Mouse (Mus musculus) v-Abl transformed pro-B cells (cell line): Measurements from ENCODE around the gene Reep3.

Source experiments
- in situ Hi-C, 2 experiments: fragments of 400-800 bp; cut with MboI; formaldehyde crosslinking; loops; one replicate each; pipeline ENCODE4 v1.15.1; 2025; ENCODE audit not compliant: unreplicated experiment in 2 of 2

The Reep3 gene

GRCm38 (mm10) chr10:67057208-67057607, 39.5 kb downstream of the Reep3 start:
- in situ Hi-C loops: no loop called here

GRCm38 (mm10) chr10:67055867-67056856, 40.6 kb downstream of the Reep3 start:
- in situ Hi-C loops: no loop called here

- in situ Hi-C loops: no loop called here
Measured at GRCm38 (mm10) chr10:67053475-67053874, 43.3 kb downstream of the Reep3 start.

GRCm38 (mm10) chr10:67052429-67052828, 44.3 kb downstream of the Reep3 start:
- in situ Hi-C loops: no loop called here

- in situ Hi-C loops: no loop called here
Measured at GRCm38 (mm10) chr10:67051466-67051865, 45.3 kb downstream of the Reep3 start.

GRCm38 (mm10) chr10:67050766-67051165, 46.0 kb downstream of the Reep3 start:
- in situ Hi-C loops: no loop called here

GRCm38 (mm10) chr10:67049621-67050020, 47.1 kb downstream of the Reep3 start:
- in situ Hi-C loops: no loop called here

GRCm38 (mm10) chr10:67048871-67049615, 47.7 kb downstream of the Reep3 start:
- in situ Hi-C loops: no loop called here

GRCm38 (mm10) chr10:67047712-67048645, 48.8 kb downstream of the Reep3 start:
- in situ Hi-C loops: no loop called here

GRCm38 (mm10) chr10:67045192-67045899, 51.4 kb downstream of the Reep3 start:
- in situ Hi-C loops: no loop called here

- in situ Hi-C loops: no loop called here
Measured at GRCm38 (mm10) chr10:67044346-67044745, 52.4 kb downstream of the Reep3 start.

- in situ Hi-C loops: no loop called here
Measured at GRCm38 (mm10) chr10:67043236-67043635, 53.5 kb downstream of the Reep3 start.

GRCm38 (mm10) chr10:67040410-67040809, 56.3 kb downstream of the Reep3 start:
- in situ Hi-C loops: no loop called here

- in situ Hi-C loops: no loop called here
Measured at GRCm38 (mm10) chr10:67039001-67039400, 57.7 kb downstream of the Reep3 start.

- in situ Hi-C loops: no loop called here
Measured at GRCm38 (mm10) chr10:67036542-67036941, 60.2 kb downstream of the Reep3 start.

GRCm38 (mm10) chr10:67036141-67036540, 60.6 kb downstream of the Reep3 start:
- in situ Hi-C loops: no loop called here

GRCm38 (mm10) chr10:67031186-67031585, 65.6 kb downstream of the Reep3 start:
- in situ Hi-C loops: no loop called here

GRCm38 (mm10) chr10:67029297-67029696, 67.4 kb downstream of the Reep3 start:
- in situ Hi-C loops: no loop called here

GRCm38 (mm10) chr10:67026375-67026774, 70.4 kb downstream of the Reep3 start:
- in situ Hi-C loops: no loop called here
